Mouse (Mus musculus): ENCODE measurements around the gene Srbd1. TPM values are rescaled to one million over a fixed set of nuclear protein-coding genes. Genes with fewer than 3 reads are reported as not detected.

Gene Srbd1
- polyA plus RNA-seq, 1 experiment = 3.6 TPM

DNA sequence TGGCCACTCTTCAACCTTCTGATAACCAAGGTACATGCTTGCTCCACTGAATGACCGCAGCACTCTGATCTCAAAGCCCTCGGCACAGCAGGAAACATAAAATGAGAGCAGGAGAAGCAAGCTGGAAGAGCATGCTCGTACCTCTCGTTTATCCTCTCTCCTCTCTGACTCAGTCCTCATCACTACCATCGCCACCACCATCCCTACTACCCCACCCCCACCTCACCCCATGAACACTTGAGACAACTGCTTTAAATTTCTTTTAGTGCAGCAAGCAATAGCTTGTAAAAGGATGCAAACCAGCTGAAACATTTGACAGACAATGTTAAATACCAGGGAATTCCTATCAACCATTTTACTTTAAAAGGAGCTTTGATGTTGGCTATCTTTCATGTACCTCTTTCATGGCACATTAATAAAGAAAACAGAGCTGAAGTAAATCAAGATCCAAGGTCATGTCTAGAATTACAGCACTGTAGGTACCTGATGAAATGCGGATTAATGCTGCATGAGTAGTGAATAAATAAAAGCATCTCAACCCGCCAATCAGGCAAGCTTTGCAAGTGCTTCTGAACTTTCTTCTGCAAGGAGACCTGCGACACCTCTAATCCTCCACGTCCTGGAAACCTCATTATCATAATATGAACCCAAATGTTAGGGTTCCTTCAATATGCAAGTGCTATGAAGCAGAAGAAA is 54.9 kb downstream of the Srbd1 start:
- no peak overlapping the region for H3K27ac ChIP-seq (replicated peaks; ENCODE audit: low read depth, low read length)
- no peaks in the 10 kb centered on the region for H3K4me1 ChIP-seq (ENCODE audit: control insufficient read depth, insufficient read depth, insufficient read length, low read length)
- H3K4me3 ChIP-seq (ENCODE audit: insufficient read depth, low read depth, low read length) = no peak overlapping the region

DNA sequence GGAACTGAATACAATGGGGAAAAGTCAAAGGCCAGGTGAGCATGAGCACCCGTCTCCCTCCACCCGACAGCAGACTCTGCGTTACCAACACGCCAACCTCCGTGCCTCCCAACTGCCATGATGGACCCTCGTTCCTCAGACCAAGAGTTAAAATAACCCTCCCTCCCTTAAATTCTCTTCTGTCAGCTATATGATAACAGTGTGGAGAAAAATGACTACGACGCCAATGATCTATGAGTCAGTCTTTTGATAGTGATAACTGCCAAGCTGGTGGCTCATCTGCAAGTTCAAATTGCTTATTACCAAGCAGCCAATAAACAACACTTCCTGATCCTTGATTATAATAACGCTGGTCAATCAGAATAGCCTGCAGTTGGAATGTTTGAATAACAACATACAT is 57.1 kb downstream of the Srbd1 start:
- H3K4me1 ChIP-seq (ENCODE audit: control insufficient read depth, insufficient read depth, insufficient read length, low read length) = no peaks in the 10 kb centered on the region
- no peak overlapping the region for H3K27ac ChIP-seq (replicated peaks; ENCODE audit: low read depth, low read length)

DNA sequence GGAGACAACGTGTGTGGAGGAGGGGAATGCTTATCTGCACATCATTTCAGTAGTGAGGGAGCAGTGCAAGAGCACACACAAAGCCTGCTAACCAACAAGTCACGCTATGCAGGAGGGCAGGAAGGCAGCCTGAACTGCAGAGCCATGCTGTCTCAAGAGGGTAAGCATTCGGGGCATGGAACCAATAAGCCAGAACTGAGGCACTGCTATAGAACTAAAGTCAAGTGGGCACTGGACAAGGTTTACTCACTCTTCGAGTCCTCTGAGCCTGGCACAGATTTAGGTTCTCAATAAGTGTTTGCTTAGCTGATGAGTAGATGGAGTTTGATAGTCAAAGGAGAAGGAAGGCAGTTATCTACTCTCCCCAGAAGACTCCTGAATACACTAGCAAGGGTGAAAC is 58.8 kb downstream of the Srbd1 start:
- H3K4me3 ChIP-seq (ENCODE audit: insufficient read depth, low read depth, low read length) = no peak overlapping the region
- no peak overlapping the region for H3K27ac ChIP-seq (replicated peaks; ENCODE audit: low read depth, low read length)
- H3K4me1 ChIP-seq (ENCODE audit: control insufficient read depth, insufficient read depth, insufficient read length, low read length) = no peaks in the 10 kb centered on the region

More for the DNA sequence above, 57.1 kb downstream of the Srbd1 start:
- H3K4me3 ChIP-seq (ENCODE audit: insufficient read depth, low read depth, low read length) = no peak overlapping the region

DNA sequence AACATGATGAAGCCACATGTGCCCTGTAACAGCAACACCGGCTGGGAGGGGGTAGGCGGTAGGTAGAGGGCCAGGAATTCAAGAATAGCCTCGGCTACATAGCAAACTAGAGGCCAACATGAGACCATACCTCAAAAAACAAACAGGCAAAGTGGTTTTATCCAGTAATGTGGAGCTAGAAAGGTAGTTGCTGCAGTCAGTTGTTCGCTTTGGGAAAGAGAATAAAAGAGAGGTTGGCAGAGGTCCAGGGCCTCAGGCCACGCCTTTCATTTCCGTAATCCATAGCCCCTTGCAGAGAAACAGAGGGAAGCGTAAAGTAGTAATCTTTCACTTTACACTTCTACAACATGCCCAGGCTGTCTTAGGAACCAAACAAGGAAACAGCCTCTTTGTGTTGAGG is 61.8 kb downstream of the Srbd1 start:
- Histone ChIP-seq H3K4me3 (ENCODE audit: insufficient read depth, low read depth, low read length) (no peak overlapping the region), H3K4me1 (ENCODE audit: control insufficient read depth, insufficient read depth, insufficient read length, low read length) (no peaks in the 10 kb centered on the region), H3K27ac (replicated peaks; ENCODE audit: low read depth, low read length) (no peak overlapping the region)

DNA sequence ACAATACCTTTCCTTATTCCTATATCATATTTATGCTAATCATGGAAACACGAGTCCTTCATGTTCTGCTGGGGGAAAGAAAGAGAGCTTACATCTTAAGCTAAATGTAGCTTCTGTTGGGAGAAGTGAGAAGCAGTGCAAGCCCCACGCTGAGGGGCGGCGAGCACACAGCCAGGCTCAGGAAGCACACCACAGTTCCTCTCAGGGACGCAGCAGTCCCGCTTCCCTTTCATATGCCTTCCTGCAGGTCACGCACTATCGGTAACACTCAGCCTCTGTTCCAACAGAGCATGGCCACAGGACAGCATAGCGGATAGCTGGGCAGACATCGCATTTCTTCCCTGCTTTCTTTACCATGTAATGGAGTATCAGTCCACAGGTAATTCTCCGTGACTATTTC is 66.9 kb downstream of the Srbd1 start:
- no peaks in the 10 kb centered on the region for H3K4me1 ChIP-seq (ENCODE audit: control insufficient read depth, insufficient read depth, insufficient read length, low read length)
- no peak overlapping the region for H3K4me3 ChIP-seq (ENCODE audit: insufficient read depth, low read depth, low read length)
- H3K27ac ChIP-seq (replicated peaks; ENCODE audit: low read depth, low read length) = no peak overlapping the region

DNA sequence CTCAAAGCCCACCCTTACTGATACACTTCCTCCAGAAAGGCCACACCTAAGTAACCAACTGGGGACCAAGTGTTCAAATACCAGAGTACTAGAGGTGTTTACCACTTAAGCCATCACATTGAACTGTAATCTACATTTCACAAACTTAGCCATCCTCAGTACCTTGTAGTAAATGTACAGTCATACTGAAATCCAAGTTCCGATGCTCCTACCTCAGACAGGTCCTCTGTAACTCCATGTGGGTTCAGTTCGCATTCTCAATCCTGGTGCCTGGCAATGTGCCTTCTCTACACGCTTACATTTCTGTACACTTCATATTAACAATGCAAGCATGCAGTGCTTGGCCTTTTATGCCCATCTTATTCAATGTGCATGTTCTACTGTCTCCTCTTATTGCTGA is 77.5 kb downstream of the Srbd1 start:
- Histone ChIP-seq H3K4me3 (ENCODE audit: insufficient read depth, low read depth, low read length) (no peak overlapping the region), H3K4me1 (ENCODE audit: control insufficient read depth, insufficient read depth, insufficient read length, low read length) (no peaks in the 10 kb centered on the region), H3K27ac (replicated peaks; ENCODE audit: low read depth, low read length) (no peak overlapping the region)

DNA sequence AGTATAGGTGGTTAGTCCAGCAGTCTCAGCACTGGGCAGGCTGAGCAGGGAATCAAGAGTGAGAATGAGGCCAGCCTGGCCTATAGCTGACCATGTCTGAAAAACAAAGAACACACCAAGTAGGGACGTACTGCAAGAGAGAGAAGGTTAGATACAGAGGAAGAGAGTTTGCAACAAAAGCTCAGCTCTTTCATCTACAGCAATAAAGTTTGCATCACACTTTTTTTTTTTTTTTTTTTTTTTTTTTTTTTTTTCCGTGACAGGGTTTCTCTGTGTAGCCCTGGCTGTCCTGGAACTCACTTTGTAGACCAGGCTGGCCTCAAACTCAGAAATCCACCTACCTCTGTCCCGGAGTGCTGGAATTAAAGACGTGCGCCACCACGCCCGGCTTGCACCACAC is 79.1 kb downstream of the Srbd1 start:
- Histone ChIP-seq H3K27ac (replicated peaks; ENCODE audit: low read depth, low read length) (no peak overlapping the region), H3K4me3 (ENCODE audit: insufficient read depth, low read depth, low read length) (no peak overlapping the region), H3K4me1 (ENCODE audit: control insufficient read depth, insufficient read depth, insufficient read length, low read length) (no peaks in the 10 kb centered on the region)

DNA sequence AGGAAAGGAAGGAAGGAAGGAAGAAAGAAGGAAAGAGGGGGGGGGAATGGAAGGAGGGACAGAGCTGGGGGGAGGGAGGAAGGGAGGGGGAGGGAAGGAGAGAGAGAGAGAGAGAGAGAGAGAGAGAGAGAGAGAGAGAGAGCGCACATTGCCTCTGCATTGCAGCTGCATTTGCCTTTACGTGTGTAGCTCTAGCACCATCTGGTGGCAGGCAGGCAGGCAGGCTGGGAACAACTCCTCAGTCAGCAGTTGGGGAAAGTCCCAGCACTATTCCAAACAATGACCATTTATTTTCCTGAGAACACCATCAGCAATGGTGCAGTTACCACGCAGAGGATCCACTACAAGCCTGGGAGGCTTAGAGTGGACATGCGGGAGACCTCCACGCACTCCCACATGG is 81.5 kb downstream of the Srbd1 start:
- Histone ChIP-seq H3K4me3 (ENCODE audit: insufficient read depth, low read depth, low read length) (no peak overlapping the region), H3K4me1 (ENCODE audit: control insufficient read depth, insufficient read depth, insufficient read length, low read length) (no peaks in the 10 kb centered on the region), H3K27ac (replicated peaks; ENCODE audit: low read depth, low read length) (no peak overlapping the region)

DNA sequence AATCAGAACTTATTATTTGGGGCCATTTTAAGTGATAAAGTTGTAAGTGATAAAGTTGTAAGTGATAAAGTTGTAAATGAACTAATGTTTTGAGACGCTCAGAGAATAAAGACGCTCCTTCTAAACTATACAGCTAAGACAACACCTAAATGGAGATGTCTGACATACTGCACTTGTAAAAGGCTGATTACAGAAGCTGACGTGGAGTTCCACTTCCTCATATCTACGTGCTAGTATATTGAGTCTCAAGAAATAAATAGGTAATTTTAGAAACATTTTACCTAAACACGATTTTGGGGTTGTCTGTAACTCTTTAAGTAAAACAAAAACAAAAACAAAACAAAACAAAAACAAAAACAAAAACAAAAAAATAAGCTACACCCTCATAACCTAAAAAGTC is 84.1 kb downstream of the Srbd1 start:
- no peak overlapping the region for H3K4me3 ChIP-seq (ENCODE audit: insufficient read depth, low read depth, low read length)
- H3K4me1 ChIP-seq (ENCODE audit: control insufficient read depth, insufficient read depth, insufficient read length, low read length) = no peaks in the 10 kb centered on the region
- no peak overlapping the region for H3K27ac ChIP-seq (replicated peaks; ENCODE audit: low read depth, low read length)

DNA sequence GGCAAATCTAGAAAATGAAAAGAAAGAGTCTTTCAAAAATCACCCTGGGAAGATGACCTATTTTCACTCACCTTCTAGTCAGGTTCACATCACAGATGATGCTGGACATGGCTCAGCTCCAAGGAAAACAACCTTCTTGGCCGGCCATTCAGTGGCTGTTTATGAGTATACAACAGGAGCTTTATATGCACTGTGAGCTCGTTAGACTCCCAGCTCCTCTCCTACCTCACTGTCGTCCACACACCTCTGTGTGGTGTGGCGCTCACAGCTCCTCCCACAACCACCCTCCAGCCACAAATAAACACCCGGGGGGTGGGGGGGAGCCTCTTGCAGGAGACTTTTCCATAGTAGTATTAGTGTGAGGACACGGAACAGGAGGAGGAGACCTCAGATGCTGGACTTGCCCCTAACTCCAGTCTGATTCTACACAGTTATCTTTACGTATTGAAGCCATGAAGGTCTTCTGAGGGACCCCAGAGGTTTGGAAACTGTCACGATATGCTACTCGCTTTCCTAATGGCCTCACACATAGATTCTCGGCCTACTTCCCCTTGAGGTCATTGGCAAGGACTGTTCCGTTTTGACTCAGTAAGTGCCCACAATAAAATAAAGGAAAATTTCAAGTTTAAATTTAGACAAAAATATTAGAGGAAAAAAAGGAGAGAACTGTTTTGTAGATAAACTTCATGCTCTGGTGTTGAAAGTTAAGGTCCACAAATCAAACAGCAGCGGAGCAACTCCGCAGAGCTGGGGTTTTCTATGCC is 104.6 kb downstream of the Srbd1 start:
- H3K4me1 ChIP-seq (ENCODE audit: control insufficient read depth, insufficient read depth, insufficient read length, low read length) = 0 out of 2 replicates have a peak, but pooled peaks cover 3% of the 10 kb centered on the region
- H3K27ac ChIP-seq (replicated peaks; ENCODE audit: low read depth, low read length) = no peak overlapping the region
- no peak overlapping the region for H3K4me3 ChIP-seq (ENCODE audit: insufficient read depth, low read depth, low read length)

DNA sequence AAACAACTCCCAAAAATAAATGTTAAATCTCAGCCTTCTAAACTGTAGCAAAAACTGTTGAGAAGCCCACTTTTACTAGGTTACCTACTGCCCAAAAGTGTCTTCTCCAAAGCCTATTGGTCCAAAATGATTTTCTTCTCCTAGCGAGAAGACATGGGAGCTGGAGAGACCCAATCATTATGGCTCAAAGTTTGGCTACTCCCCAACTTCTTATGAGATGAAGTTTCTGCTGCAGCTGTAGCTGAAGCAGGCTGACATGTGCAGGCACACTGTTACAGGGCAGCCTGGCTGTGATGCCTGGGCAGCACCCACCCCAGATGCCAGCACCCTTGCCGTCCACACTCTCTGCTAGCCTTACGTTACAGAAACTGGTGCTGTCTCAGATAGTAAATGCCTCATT is 105.2 kb downstream of the Srbd1 start:
- Histone ChIP-seq H3K27ac (replicated peaks; ENCODE audit: low read depth, low read length) (no peak overlapping the region), H3K4me3 (ENCODE audit: insufficient read depth, low read depth, low read length) (no peak overlapping the region), H3K4me1 (ENCODE audit: control insufficient read depth, insufficient read depth, insufficient read length, low read length) (0 out of 2 replicates have a peak, but pooled peaks cover 3% of the 10 kb centered on the region)

DNA sequence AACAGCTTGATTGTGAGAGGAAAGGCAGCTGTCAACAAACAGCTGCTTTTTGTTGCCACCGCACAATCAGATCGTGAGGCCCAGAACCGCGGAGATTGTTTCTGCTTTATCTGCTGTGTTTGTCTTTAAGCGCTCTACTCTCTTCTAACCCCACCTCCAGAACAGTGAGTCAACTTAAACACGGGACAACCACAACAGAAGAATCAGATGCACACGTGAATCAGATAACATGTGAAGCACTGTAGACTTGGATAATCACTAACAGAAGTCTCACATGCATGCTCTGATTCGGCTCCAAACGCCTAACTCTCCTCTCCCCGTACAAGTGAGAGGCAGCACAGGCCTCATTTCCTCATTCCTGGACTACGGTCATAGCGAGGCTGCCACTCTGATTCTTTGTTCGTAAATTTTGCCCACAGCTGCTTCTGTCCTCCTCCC is 106.7 kb downstream of the Srbd1 start:
- 0 out of 2 replicates have a peak, but pooled peaks cover 3% of the 10 kb centered on the region for H3K4me1 ChIP-seq (ENCODE audit: control insufficient read depth, insufficient read depth, insufficient read length, low read length)
- no peak overlapping the region for H3K27ac ChIP-seq (replicated peaks; ENCODE audit: low read depth, low read length)
- H3K4me3 ChIP-seq (ENCODE audit: insufficient read depth, low read depth, low read length) = peak overlapping the region; percentile 6; the same call in 1 of the 2 replicates

DNA sequence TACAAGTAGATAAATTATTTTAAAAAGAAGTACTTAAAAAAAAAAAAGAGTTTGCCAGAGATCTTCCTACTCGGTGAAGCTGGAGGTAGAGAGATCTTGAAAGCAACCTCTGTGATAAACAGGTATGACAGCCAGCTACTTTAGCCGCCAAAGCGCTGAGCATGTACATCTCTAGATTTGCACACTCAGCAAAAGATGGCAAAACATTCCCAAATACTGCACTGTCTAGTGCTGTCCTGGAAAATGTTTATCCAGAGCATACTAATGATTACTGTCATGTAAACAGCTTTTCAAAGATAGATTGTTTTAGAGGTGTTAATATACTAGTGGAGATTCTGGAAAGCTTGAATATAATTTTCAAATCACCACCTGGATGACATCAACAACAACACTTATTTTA is 109.4 kb downstream of the Srbd1 start:
- Histone ChIP-seq H3K4me3 (ENCODE audit: insufficient read depth, low read depth, low read length) (no peak overlapping the region), H3K27ac (replicated peaks; ENCODE audit: low read depth, low read length) (no peak overlapping the region)

DNA sequence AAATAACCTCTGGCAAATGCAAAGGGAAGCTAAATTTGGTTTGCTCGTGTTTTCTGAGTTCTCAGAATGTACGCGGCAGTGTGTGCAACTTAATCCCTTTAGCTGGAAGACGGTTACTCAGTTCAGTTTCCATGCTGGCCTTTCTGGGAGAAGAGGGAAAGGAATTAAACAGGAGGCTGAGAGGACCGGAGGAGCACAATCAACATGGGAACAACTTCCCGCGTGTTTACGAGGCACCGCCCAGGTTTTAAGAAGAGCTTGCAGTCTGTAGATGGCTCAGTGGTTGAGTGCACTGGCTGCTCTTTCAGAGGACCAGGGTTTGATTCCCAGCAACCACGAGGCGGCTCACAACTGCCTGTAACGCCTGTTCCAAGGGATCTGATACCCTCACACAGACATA is 109.8 kb downstream of the Srbd1 start:
- Histone ChIP-seq H3K4me3 (ENCODE audit: insufficient read depth, low read depth, low read length) (no peak overlapping the region), H3K4me1 (ENCODE audit: control insufficient read depth, insufficient read depth, insufficient read length, low read length) (peaks cover 3% of the 10 kb centered on the region; the same call in 1 of the 2 replicates), H3K27ac (replicated peaks; ENCODE audit: low read depth, low read length) (no peak overlapping the region)

More for the DNA sequence above, 109.4 kb downstream of the Srbd1 start:
- peaks cover 3% of the 10 kb centered on the region; the same call in 1 of the 2 replicates for H3K4me1 ChIP-seq (ENCODE audit: control insufficient read depth, insufficient read depth, insufficient read length, low read length)

DNA sequence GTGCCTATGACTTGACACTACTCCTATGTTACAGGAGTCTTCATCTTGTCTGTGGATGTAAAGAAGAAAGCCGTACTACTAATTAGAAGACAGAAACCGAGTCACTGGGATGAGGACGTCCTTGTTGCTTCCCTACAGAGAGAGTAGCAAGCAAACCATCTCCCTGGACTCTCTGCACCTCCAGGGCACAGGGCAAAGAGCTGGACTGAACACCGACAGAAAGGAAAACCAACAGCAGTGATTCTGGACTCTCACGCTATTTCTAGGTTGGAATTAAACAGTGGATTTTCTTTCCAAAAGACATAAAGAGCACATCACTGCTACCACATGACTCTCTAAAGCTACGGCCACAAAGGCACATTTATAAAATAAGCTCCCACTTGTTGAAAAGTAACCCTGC is 110.3 kb downstream of the Srbd1 start:
- H3K4me3 ChIP-seq (ENCODE audit: insufficient read depth, low read depth, low read length) = no peak overlapping the region
- peaks cover 3% of the 10 kb centered on the region; the same call in 1 of the 2 replicates for H3K4me1 ChIP-seq (ENCODE audit: control insufficient read depth, insufficient read depth, insufficient read length, low read length)
- H3K27ac ChIP-seq (replicated peaks; ENCODE audit: low read depth, low read length) = no peak overlapping the region

Measured in brown adipose tissue, adult 24 weeks (tissue).